Comparison of ENCODE assay signal across 20 mouse cellular contexts in the genomic region with DNA sequence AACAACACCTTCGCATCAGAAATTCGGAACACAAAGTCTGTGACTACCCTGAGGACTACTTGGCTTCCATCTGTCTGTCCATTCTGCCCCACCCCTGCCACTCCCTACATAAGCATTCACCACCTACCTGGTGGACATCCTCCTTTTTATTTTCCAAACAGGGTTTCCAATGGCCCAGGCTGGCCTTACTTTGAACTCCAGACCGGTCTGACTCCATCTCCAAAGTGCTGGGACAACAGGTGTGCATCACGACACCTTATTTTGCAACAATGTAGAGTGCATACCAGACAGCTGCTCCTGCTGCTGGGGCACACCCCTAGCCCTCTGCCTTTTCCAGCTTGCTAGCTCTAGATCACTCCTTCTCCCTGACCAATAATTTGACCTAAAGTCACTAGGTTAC.
DNase-seq lines count a peak whose midpoint lies in the region; ATAC-seq and TF ChIP-seq lines count a peak whose summit lies in the region.
"Had no signal": no experiment of that assay in that cellular context is flagged by ENCODE, and none has a peak within 500 bp of the region (broad histone marks: within the 10 kb centered on the region; RNA-seq: fewer than 3 reads in every experiment).

No protein-coding gene starts in this region.

- TF ChIP-seq CTCF in MEL (IDR thresholded peaks at IDR 0.05 in 2 of 3, conservative IDR thresholded peaks at IDR 0.05 in 1 of 3; ENCODE audit: control insufficient read depth in 1 of 3, insufficient read depth in 1 of 3, low read depth in 2 of 3, low read length in 3 of 3, poor library complexity in 1 of 3, severe bottlenecking in 1 of 3), result no peak
- TF ChIP-seq CTCF in liver, postnatal 0 days (IDR thresholded peaks at IDR 0.05; ENCODE audit: low read depth), result no peak

- no peak for ATAC-seq in lung, embryonic 16.5 days (ENCODE audit: low read depth)
- ATAC-seq in liver, embryonic 13.5 days (ENCODE audit: low read depth), result no peak
- no peak for ATAC-seq in liver, postnatal 0 days
- ATAC-seq: forebrain, embryonic 13.5 days; forebrain, postnatal 0 days; inflammation-experienced regulatory T-cells, adult 6 months had no signal

- TF ChIP-seq RAD21 in MEL (IDR thresholded peaks at IDR 0.05; ENCODE audit: low read depth, low read length), result no peak

- no peaks in the 10 kb centered on the region for H3K36me3 ChIP-seq in lung, embryonic 16.5 days (ENCODE audit: control insufficient read depth, insufficient read depth, low read length)
- peaks cover 0 to 49% of the 10 kb centered on the region in 2 experiments; a peak in 2 of 4 replicates for H3K36me3 ChIP-seq in MEL (ENCODE audit: control insufficient read depth in 1 of 2, insufficient read depth in 2 of 2, low read length in 2 of 2)
- no peaks in the 10 kb centered on the region for H3K36me3 ChIP-seq in liver, embryonic 13.5 days
- H3K36me3 ChIP-seq in liver, postnatal 0 days (replicated peaks; ENCODE audit: insufficient read depth, low read length), result no peaks in the 10 kb centered on the region
- H3K36me3 ChIP-seq in forebrain, embryonic 10.5 days (replicated peaks), result no peaks in the 10 kb centered on the region; the same call in 1 of the 2 replicates
- H3K36me3 ChIP-seq: embryonic facial prominence, embryonic 13.5 days; G1E; heart, embryonic 12.5 days; hindbrain, embryonic 15.5 days had no signal

- no peak for DNase-seq in lung, postnatal 25 days (ENCODE audit: low spot score)
- DNase-seq in MEL (ENCODE audit: low read depth, low spot score), result no peak
- DNase-seq in liver, embryonic 13.5 days, result no peak
- no peak for DNase-seq in liver, postnatal 0 days
- DNase-seq in thymus, postnatal 14 days, result no peak
- no peak for DNase-seq in forebrain, embryonic 10.5 days (ENCODE audit: extremely low spot score, low spot score)
- no peak for DNase-seq in retina, postnatal 1 day
- DNase-seq: adrenal gland, postnatal 10 days; cerebellum, adult 11-12 months; cerebellum, adult 9-10 months; cerebellum, postnatal 25 days; forebrain, postnatal 0 days; gastrocnemius, postnatal 25 days had no signal

- peak overlapping the region; percentile 50 for H3K27ac ChIP-seq in lung, embryonic 16.5 days (ENCODE audit: low read length)
- 0 out of 2 replicates have a peak overlapping the region, but pooled peaks have one; percentile 18 for H3K27ac ChIP-seq in MEL (ENCODE audit: control insufficient read depth, low read depth, low read length)
- H3K27ac ChIP-seq in liver, embryonic 13.5 days, result peak overlapping the region; percentile 74
- no peak overlapping the region for H3K27ac ChIP-seq in liver, postnatal 0 days (ENCODE audit: low read depth)
- H3K27ac ChIP-seq in forebrain, embryonic 10.5 days, result no peak overlapping the region
- H3K27ac ChIP-seq: embryonic facial prominence, embryonic 13.5 days; forebrain, embryonic 13.5 days; hindbrain, embryonic 15.5 days had no signal

- no peak overlapping the region for H3K9ac ChIP-seq in lung, embryonic 16.5 days (ENCODE audit: low read length)
- no peak overlapping the region for H3K9ac ChIP-seq in MEL (ENCODE audit: control insufficient read depth, low read depth, low read length, poor library complexity, severe bottlenecking)
- H3K9ac ChIP-seq in liver, embryonic 13.5 days, result peak overlapping the region; percentile 24
- H3K9ac ChIP-seq in liver, postnatal 0 days (replicated peaks), result no peak overlapping the region
- H3K9ac ChIP-seq: embryonic facial prominence, embryonic 13.5 days; forebrain, embryonic 13.5 days; forebrain, postnatal 0 days; heart, embryonic 12.5 days; hindbrain, embryonic 15.5 days had no signal

- TF ChIP-seq POLR2A in MEL (IDR thresholded peaks at IDR 0.05; ENCODE audit: control insufficient read depth in 1 of 2, insufficient read depth in 1 of 2, low read depth in 1 of 2, low read length in 2 of 2, poor library complexity in 1 of 2), result no peak

- H3K27me3 ChIP-seq in lung, embryonic 16.5 days (ENCODE audit: control insufficient read depth, insufficient read depth, low read depth, low read length), result 0 out of 2 replicates have a peak, but pooled peaks cover 2% of the 10 kb centered on the region
- H3K27me3 ChIP-seq in MEL (ENCODE audit: control insufficient read depth in 1 of 2, insufficient read depth in 2 of 2, low read length in 2 of 2), result no peaks in the 10 kb centered on the region
- peaks cover 6% of the 10 kb centered on the region; the same call in 1 of the 2 replicates for H3K27me3 ChIP-seq in liver, embryonic 13.5 days
- H3K27me3 ChIP-seq in liver, postnatal 0 days (ENCODE audit: insufficient read depth, low read length), result no peaks in the 10 kb centered on the region
- H3K27me3 ChIP-seq in forebrain, embryonic 10.5 days (ENCODE audit: poor library complexity, severe bottlenecking), result peaks cover 31% of the 10 kb centered on the region
- H3K27me3 ChIP-seq: forebrain, embryonic 13.5 days; hindbrain, embryonic 15.5 days had no signal

- H3K4me3 ChIP-seq in lung, embryonic 16.5 days (ENCODE audit: low read length), result no peak overlapping the region
- no peak overlapping the region for H3K4me3 ChIP-seq in MEL (ENCODE audit: control insufficient read depth in 1 of 2, insufficient read depth in 1 of 2, low read depth in 2 of 2, low read length in 2 of 2)
- no peak overlapping the region for H3K4me3 ChIP-seq in liver, embryonic 13.5 days (replicated peaks)
- H3K4me3 ChIP-seq in liver, postnatal 0 days (ENCODE audit: low read depth, low read length), result no peak overlapping the region
- no peak overlapping the region for H3K4me3 ChIP-seq in forebrain, embryonic 10.5 days
- H3K4me3 ChIP-seq: embryonic facial prominence, embryonic 13.5 days; forebrain, embryonic 13.5 days; heart, embryonic 12.5 days; hindbrain, embryonic 15.5 days had no signal

- no peak for TF ChIP-seq EP300 in MEL (IDR thresholded peaks at IDR 0.05; ENCODE audit: low read depth in 1 of 2, low read length in 2 of 2)
- TF ChIP-seq EP300 in liver, postnatal 0 days (IDR thresholded peaks at IDR 0.05; ENCODE audit: low read depth), result no peak

- 89% methylated on average over 4 of the region's 4 CpGs for WGBS in lung, embryonic 16.5 days
- 82% methylated on average over 4 of the region's 4 CpGs for WGBS in liver, embryonic 13.5 days (ENCODE audit: insufficient replicate concordance)
- 80% methylated on average over 4 of the region's 4 CpGs for WGBS in liver, postnatal 0 days (ENCODE audit: insufficient replicate concordance)
- 94% methylated on average over 4 of the region's 4 CpGs for WGBS in forebrain, embryonic 10.5 days

- peaks cover 13% of the 10 kb centered on the region for H3K4me1 ChIP-seq in lung, embryonic 16.5 days (replicated peaks; ENCODE audit: control insufficient read depth, insufficient read depth, low read length)
- H3K4me1 ChIP-seq in MEL (ENCODE audit: control insufficient read depth in 1 of 2, insufficient read depth in 2 of 2, low read length in 2 of 2), result peaks cover 21 to 66% of the 10 kb centered on the region in 2 experiments
- H3K4me1 ChIP-seq in liver, embryonic 13.5 days (replicated peaks), result peaks cover 93% of the 10 kb centered on the region
- H3K4me1 ChIP-seq in liver, postnatal 0 days (ENCODE audit: insufficient read depth), result peaks cover 40% of the 10 kb centered on the region
- H3K4me1 ChIP-seq in forebrain, embryonic 10.5 days, result peaks cover 21% of the 10 kb centered on the region

- no peaks in the 10 kb centered on the region for H3K9me3 ChIP-seq in lung, embryonic 16.5 days (ENCODE audit: control insufficient read depth, low read length)
- H3K9me3 ChIP-seq in MEL (replicated peaks; ENCODE audit: insufficient read depth, low read length), result no peaks in the 10 kb centered on the region
- H3K9me3 ChIP-seq in liver, embryonic 13.5 days (replicated peaks), result no peaks in the 10 kb centered on the region
- H3K9me3 ChIP-seq in liver, postnatal 0 days (ENCODE audit: low read length), result no peaks in the 10 kb centered on the region
- no peaks in the 10 kb centered on the region for H3K9me3 ChIP-seq in forebrain, embryonic 10.5 days
- H3K9me3 ChIP-seq: embryonic facial prominence, embryonic 13.5 days; forebrain, embryonic 13.5 days; G1E; heart, embryonic 12.5 days; hindbrain, embryonic 15.5 days had no signal

- no peaks in the 10 kb centered on the region for H3K79me2 ChIP-seq in MEL (ENCODE audit: control insufficient read depth, insufficient read depth, low read length, poor library complexity)

- no peak overlapping the region for H3K4me2 ChIP-seq in lung, embryonic 16.5 days (ENCODE audit: low read depth, low read length)
- H3K4me2 ChIP-seq in liver, embryonic 13.5 days, result peak overlapping the region; percentile 37
- H3K4me2 ChIP-seq in liver, postnatal 0 days (ENCODE audit: low read depth, low read length), result 0 out of 2 replicates have a peak overlapping the region, but pooled peaks have one; percentile 24
- H3K4me2 ChIP-seq: embryonic facial prominence, embryonic 13.5 days; forebrain, embryonic 13.5 days; heart, embryonic 12.5 days; hindbrain, embryonic 15.5 days had no signal

TF ChIP-seq in MEL, 35 proteins besides CTCF, POLR2A, EP300 and RAD21:
- TF ChIP-seq UBTF (IDR thresholded peaks at IDR 0.05; ENCODE audit: borderline replicate concordance, insufficient read depth, low read depth, low read length) (no peak), MXI1 (IDR thresholded peaks at IDR 0.05; ENCODE audit: low read depth, low read length) (no peak), JUND (IDR thresholded peaks at IDR 0.05; ENCODE audit: low read depth, low read length) (no peak), ZNF384 (IDR thresholded peaks at IDR 0.05; ENCODE audit: low read depth, low read length) (no peak), ZMIZ1 (IDR thresholded peaks at IDR 0.05; ENCODE audit: low read depth, low read length) (no peak), SIN3A (IDR thresholded peaks at IDR 0.05; ENCODE audit: low read length) (no peak), POLR2AphosphoS5 (IDR thresholded peaks at IDR 0.05; ENCODE audit: borderline replicate concordance, low read depth, low read length) (no peak), GABPA (IDR thresholded peaks at IDR 0.05; ENCODE audit: low read depth, low read length) (no peak), MAZ (IDR thresholded peaks at IDR 0.05; ENCODE audit: low read depth, low read length) (no peak), HCFC1 (IDR thresholded peaks at IDR 0.05; ENCODE audit: low read depth, low read length) (no peak), ELF1 (IDR thresholded peaks at IDR 0.05; ENCODE audit: low read depth, low read length) (no peak)

Comparison
In these comparisons a context has a peak if more than half of its experiments do, and no peak if none do; other contexts are left out.
1. H3K27ac ChIP-seq: peak in lung, embryonic 16.5 days (single experiment), MEL (single experiment) and liver, embryonic 13.5 days (single experiment); none in liver, postnatal 0 days (single experiment) and forebrain, embryonic 10.5 days (single experiment).